Mouse (Mus musculus): ENCODE measurements around the gene Cycs. TPM values are rescaled to one million over a fixed set of nuclear protein-coding genes. Genes with fewer than 3 reads are reported as not detected.

Cycs gene
- polyA plus RNA-seq, 1 experiment from 2014 or later = 83.7 TPM

GRCm38 (mm10) chr6:50531003-50531402 lies 35.3 kb downstream of the Cycs start:
- ATAC-seq (ENCODE audit: low FRiP score) (no peak), DNase-seq (ENCODE audit: low spot score) (no peak)
- Histone ChIP-seq H3K9me3 (ENCODE audit: control insufficient read depth, low read length) (no peaks in the 10 kb centered on the region), H3K4me1 (replicated peaks; ENCODE audit: control insufficient read depth, insufficient read depth, low read length) (0 out of 2 replicates have a peak, but pooled peaks cover 4% of the 10 kb centered on the region), H3K9ac (no peak overlapping the region), H3K27me3 (ENCODE audit: control insufficient read depth, insufficient read depth, low read length) (no peaks in the 10 kb centered on the region), H3K4me2 (replicated peaks) (no peak overlapping the region), H3K36me3 (replicated peaks; ENCODE audit: control insufficient read depth, insufficient read depth) (no peaks in the 10 kb centered on the region), H3K27ac (no peak overlapping the region), H3K4me3 (replicated peaks; ENCODE audit: low read length) (no peak overlapping the region)
- 83% methylated on average over 3 of the region's 3 CpGs for WGBS

DNA sequence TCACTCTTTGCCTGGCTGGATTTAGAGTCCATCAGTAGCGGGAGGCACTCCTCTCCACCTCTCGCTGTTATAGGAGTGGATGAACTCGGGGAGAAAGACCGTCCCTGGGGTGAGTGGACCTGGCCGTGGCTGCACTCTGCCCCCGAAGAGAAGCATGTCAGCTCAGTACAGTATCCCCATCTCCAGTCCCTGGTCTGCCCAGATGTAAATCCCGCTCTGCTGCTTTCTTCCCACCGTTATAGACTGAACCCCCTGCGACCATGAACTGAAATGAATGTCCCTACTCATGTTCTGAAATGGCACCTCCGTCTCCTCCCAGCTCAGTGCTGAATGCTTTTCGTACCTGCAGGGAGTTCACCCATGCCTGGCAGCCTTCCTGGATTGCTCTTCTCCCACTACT lies 37.1 kb downstream of the Cycs start:
- no peak overlapping the region for H3K4me2 ChIP-seq (replicated peaks)

GRCm38 (mm10) chr6:50527416-50527815 lies 38.9 kb downstream of the Cycs start:
- Histone ChIP-seq H3K4me3 (replicated peaks; ENCODE audit: low read length) (no peak overlapping the region), H3K27ac (no peak overlapping the region), H3K27me3 (ENCODE audit: control insufficient read depth, insufficient read depth, low read length) (no peaks in the 10 kb centered on the region), H3K9me3 (ENCODE audit: control insufficient read depth, low read length) (no peaks in the 10 kb centered on the region), H3K9ac (no peak overlapping the region), H3K36me3 (replicated peaks; ENCODE audit: control insufficient read depth, insufficient read depth) (no peaks in the 10 kb centered on the region), H3K4me2 (replicated peaks) (no peak overlapping the region), H3K4me1 (replicated peaks; ENCODE audit: control insufficient read depth, insufficient read depth, low read length) (0 out of 2 replicates have a peak, but pooled peaks cover 4% of the 10 kb centered on the region)
- DNase-seq (ENCODE audit: low spot score) (no peak), ATAC-seq (ENCODE audit: low FRiP score) (no peak)
- 64% methylated on average over 9 of the region's 9 CpGs for WGBS

More for the DNA sequence above, 37.1 kb downstream of the Cycs start:
- H3K4me1 ChIP-seq (replicated peaks; ENCODE audit: control insufficient read depth, insufficient read depth, low read length) = 0 out of 2 replicates have a peak, but pooled peaks cover 4% of the 10 kb centered on the region
- H3K9me3 ChIP-seq (ENCODE audit: control insufficient read depth, low read length) = no peaks in the 10 kb centered on the region
- H3K9ac ChIP-seq = no peak overlapping the region
- no peak for ATAC-seq (ENCODE audit: low FRiP score)
- no peak overlapping the region for H3K4me3 ChIP-seq (replicated peaks; ENCODE audit: low read length)
- DNase-seq (ENCODE audit: low spot score) = no peak
- no peaks in the 10 kb centered on the region for H3K27me3 ChIP-seq (ENCODE audit: control insufficient read depth, insufficient read depth, low read length)
- 87% methylated on average over 11 of the region's 11 CpGs for whole genome bisulfite sequencing
- H3K36me3 ChIP-seq (replicated peaks; ENCODE audit: control insufficient read depth, insufficient read depth) = no peaks in the 10 kb centered on the region
- H3K27ac ChIP-seq = no peak overlapping the region

DNA sequence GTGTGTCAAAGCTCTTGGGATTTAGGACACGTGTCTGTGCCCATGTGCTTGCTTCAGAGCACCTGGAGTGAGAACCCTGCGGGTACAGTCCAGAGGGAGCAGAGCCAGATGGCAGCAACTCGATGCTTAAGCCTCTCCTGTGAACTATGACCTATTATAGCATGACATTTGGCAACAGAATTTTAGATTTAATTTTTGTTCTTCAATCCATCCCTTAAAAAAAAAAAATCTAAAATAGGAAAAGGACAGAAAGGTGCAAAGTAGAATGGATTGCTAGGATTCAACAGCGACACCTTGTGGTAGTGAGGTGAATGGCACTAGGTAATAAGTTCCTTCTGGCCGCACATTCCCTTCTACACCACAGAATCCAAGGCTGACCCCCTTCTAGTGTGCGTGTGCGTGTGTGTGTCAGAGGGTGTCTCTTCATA lies 39.7 kb downstream of the Cycs start:
- no peak overlapping the region for H3K4me3 ChIP-seq (replicated peaks; ENCODE audit: low read length)
- H3K9ac ChIP-seq = no peak overlapping the region
- no peaks in the 10 kb centered on the region for H3K36me3 ChIP-seq (replicated peaks; ENCODE audit: control insufficient read depth, insufficient read depth)
- 18% methylated on average over 7 of the region's 7 CpGs for WGBS
- DNase-seq (ENCODE audit: low spot score) (peak; percentile 88), ATAC-seq (ENCODE audit: low FRiP score) (peak; percentile 46; the same call in 1 of the 2 replicates)
- H3K9me3 ChIP-seq (ENCODE audit: control insufficient read depth, low read length) = no peaks in the 10 kb centered on the region
- no peak overlapping the region for H3K4me2 ChIP-seq (replicated peaks)
- no peaks in the 10 kb centered on the region for H3K27me3 ChIP-seq (ENCODE audit: control insufficient read depth, insufficient read depth, low read length)
- H3K27ac ChIP-seq = no peak overlapping the region
- H3K4me1 ChIP-seq (replicated peaks; ENCODE audit: control insufficient read depth, insufficient read depth, low read length) = 0 out of 2 replicates have a peak, but pooled peaks cover 4% of the 10 kb centered on the region

GRCm38 (mm10) chr6:50525846-50526245 lies 40.5 kb downstream of the Cycs start:
- H3K36me3 ChIP-seq (replicated peaks; ENCODE audit: control insufficient read depth, insufficient read depth) = no peaks in the 10 kb centered on the region
- no peak overlapping the region for H3K9ac ChIP-seq
- 0 out of 2 replicates have a peak, but pooled peaks cover 4% of the 10 kb centered on the region for H3K4me1 ChIP-seq (replicated peaks; ENCODE audit: control insufficient read depth, insufficient read depth, low read length)
- H3K4me3 ChIP-seq (replicated peaks; ENCODE audit: low read length) = no peak overlapping the region
- H3K9me3 ChIP-seq (ENCODE audit: control insufficient read depth, low read length) = no peaks in the 10 kb centered on the region
- H3K4me2 ChIP-seq (replicated peaks) = no peak overlapping the region
- no peak for DNase-seq (ENCODE audit: low spot score)
- no peaks in the 10 kb centered on the region for H3K27me3 ChIP-seq (ENCODE audit: control insufficient read depth, insufficient read depth, low read length)
- no peak overlapping the region for H3K27ac ChIP-seq
- ATAC-seq (ENCODE audit: low FRiP score) = no peak
- WGBS = 72% methylated on average over 8 of the region's 8 CpGs

DNA sequence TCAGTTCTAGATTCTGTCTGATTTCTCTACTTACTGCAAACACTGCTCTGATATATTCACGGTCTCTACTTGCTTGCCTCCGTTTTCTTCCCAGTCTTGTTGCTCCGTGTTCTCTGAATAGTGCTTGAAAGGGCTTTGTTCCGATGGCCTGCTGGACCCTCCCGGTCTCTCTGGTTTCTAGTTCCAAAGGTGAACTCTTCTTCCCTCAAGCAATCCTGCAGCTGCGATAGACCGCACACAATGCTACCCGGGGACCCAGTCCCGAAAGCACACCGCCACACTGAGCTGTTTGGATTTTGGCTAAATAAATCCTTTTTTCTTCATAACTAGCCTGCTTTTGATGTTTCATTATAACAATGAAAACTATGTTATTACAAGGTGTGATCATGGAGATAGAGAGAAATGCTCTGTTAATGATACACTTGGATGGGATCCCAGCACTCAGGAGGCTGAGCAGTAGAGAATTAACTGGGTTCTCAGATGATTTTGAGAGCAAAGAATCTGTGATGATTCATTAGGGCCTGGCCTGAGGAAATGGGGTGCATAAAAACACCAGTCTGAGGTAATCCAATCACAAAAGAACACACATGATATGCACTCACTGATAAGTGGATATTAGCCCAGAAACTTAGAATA lies 42.0 kb downstream of the Cycs start:
- no peaks in the 10 kb centered on the region for H3K36me3 ChIP-seq (replicated peaks; ENCODE audit: control insufficient read depth, insufficient read depth)
- no peak overlapping the region for H3K27ac ChIP-seq
- WGBS = 86% methylated on average over 10 of the region's 10 CpGs
- ATAC-seq (ENCODE audit: low FRiP score) (no peak), DNase-seq (ENCODE audit: low spot score) (no peak)
- H3K27me3 ChIP-seq (ENCODE audit: control insufficient read depth, insufficient read depth, low read length) = no peaks in the 10 kb centered on the region
- no peak overlapping the region for H3K9ac ChIP-seq
- H3K4me2 ChIP-seq (replicated peaks) = no peak overlapping the region
- no peak overlapping the region for H3K4me3 ChIP-seq (replicated peaks; ENCODE audit: low read length)
- no peaks in the 10 kb centered on the region for H3K9me3 ChIP-seq (ENCODE audit: control insufficient read depth, low read length)
- 0 out of 2 replicates have a peak, but pooled peaks cover 4% of the 10 kb centered on the region for H3K4me1 ChIP-seq (replicated peaks; ENCODE audit: control insufficient read depth, insufficient read depth, low read length)

DNA sequence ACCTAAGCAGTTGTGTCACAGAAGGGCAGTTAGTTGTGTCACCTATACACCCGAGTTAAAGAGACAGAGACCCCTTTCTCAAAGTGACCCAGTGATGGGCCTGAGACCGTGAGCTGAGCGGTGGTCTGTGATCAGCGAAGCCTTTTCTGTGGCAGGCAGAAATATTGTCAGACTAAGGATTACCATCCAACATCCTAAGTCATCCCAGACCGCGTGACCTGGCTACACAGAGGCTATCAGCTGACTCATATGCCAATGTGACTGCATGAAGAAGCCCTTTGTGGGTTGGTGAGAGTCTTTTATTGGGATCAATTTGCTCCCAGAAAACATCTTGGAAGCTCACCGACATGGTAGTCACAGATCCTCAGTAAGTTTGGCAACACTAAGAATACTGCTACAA lies 43.6 kb downstream of the Cycs start:
- 0 out of 2 replicates have a peak, but pooled peaks cover 4% of the 10 kb centered on the region for H3K4me1 ChIP-seq (replicated peaks; ENCODE audit: control insufficient read depth, insufficient read depth, low read length)
- H3K4me3 ChIP-seq (replicated peaks; ENCODE audit: low read length) = no peak overlapping the region
- H3K27ac ChIP-seq = no peak overlapping the region
- H3K36me3 ChIP-seq (replicated peaks; ENCODE audit: control insufficient read depth, insufficient read depth) = no peaks in the 10 kb centered on the region
- ATAC-seq (ENCODE audit: low FRiP score) = no peak
- H3K4me2 ChIP-seq (replicated peaks) = no peak overlapping the region
- no peaks in the 10 kb centered on the region for H3K27me3 ChIP-seq (ENCODE audit: control insufficient read depth, insufficient read depth, low read length)
- no peak for DNase-seq (ENCODE audit: low spot score)
- H3K9me3 ChIP-seq (ENCODE audit: control insufficient read depth, low read length) = no peaks in the 10 kb centered on the region
- no peak overlapping the region for H3K9ac ChIP-seq
- WGBS = 94% methylated on average over 7 of the region's 7 CpGs

GRCm38 (mm10) chr6:50521532-50522135 lies 44.7 kb downstream of the Cycs start:
- no peaks in the 10 kb centered on the region for H3K9me3 ChIP-seq (ENCODE audit: control insufficient read depth, low read length)
- no peaks in the 10 kb centered on the region for H3K36me3 ChIP-seq (replicated peaks; ENCODE audit: control insufficient read depth, insufficient read depth)
- no peaks in the 10 kb centered on the region for H3K27me3 ChIP-seq (ENCODE audit: control insufficient read depth, insufficient read depth, low read length)
- no peak overlapping the region for H3K4me3 ChIP-seq (replicated peaks; ENCODE audit: low read length)
- H3K9ac ChIP-seq = no peak overlapping the region
- DNase-seq (ENCODE audit: low spot score) = no peak
- 0 out of 2 replicates have a peak, but pooled peaks cover 4% of the 10 kb centered on the region for H3K4me1 ChIP-seq (replicated peaks; ENCODE audit: control insufficient read depth, insufficient read depth, low read length)
- no peak for ATAC-seq (ENCODE audit: low FRiP score)
- 89% methylated on average over 7 of the region's 7 CpGs for WGBS
- no peak overlapping the region for H3K4me2 ChIP-seq (replicated peaks)
- no peak overlapping the region for H3K27ac ChIP-seq

DNA sequence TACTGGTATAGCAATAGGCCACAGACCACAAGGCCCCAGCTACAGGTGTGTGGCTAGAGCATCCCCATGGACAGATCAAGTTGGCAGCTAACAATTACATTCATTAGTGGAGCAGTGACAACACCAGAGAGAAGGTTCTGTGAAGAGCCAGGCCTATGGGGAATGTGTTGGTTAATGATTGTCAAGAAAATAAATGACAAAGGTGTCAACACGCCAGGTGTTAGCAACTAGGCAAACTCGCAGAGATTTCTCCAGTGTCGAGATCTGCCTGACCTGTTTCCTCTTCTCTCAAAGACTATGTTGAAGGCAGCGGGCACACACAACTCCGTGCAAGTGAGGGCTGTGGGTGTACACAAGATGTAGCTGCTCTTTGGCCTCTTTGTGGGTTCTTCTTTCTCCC lies 46.2 kb downstream of the Cycs start:
- WGBS = 89% methylated on average over 5 of the region's 5 CpGs
- H3K4me3 ChIP-seq (replicated peaks; ENCODE audit: low read length) = no peak overlapping the region
- no peak overlapping the region for H3K4me2 ChIP-seq (replicated peaks)
- no peaks in the 10 kb centered on the region for H3K27me3 ChIP-seq (ENCODE audit: control insufficient read depth, insufficient read depth, low read length)
- no peak overlapping the region for H3K27ac ChIP-seq
- H3K4me1 ChIP-seq (replicated peaks; ENCODE audit: control insufficient read depth, insufficient read depth, low read length) = no peaks in the 10 kb centered on the region
- no peaks in the 10 kb centered on the region for H3K9me3 ChIP-seq (ENCODE audit: control insufficient read depth, low read length)
- no peaks in the 10 kb centered on the region for H3K36me3 ChIP-seq (replicated peaks; ENCODE audit: control insufficient read depth, insufficient read depth)
- ATAC-seq (ENCODE audit: low FRiP score) (no peak), DNase-seq (ENCODE audit: low spot score) (no peak)
- no peak overlapping the region for H3K9ac ChIP-seq

Data from hindbrain, embryonic 14.5 days (tissue).